Mouse (Mus musculus): ENCODE measurements around the gene Syn2. TPM values are rescaled to one million over a fixed set of nuclear protein-coding genes. Genes with fewer than 3 reads are reported as not detected.

Gene Syn2
- polyA plus RNA-seq, 1 experiment: 0.96 TPM

GRCm38 (mm10) chr6:115212132-115212903 lies 77.6 kb downstream of the Syn2 start:
- Histone ChIP-seq H3K4me3 (replicated peaks) (no peak overlapping the region), H3K27me3 (replicated peaks) (peaks cover 37% of the 10 kb centered on the region), H3K9me3 (peaks cover 9% of the 10 kb centered on the region), H3K36me3 (replicated peaks; ENCODE audit: low read length) (no peaks in the 10 kb centered on the region), H3K4me1 (peaks cover 8% of the 10 kb centered on the region)
- TF ChIP-seq FLI1 (IDR thresholded peaks at IDR 0.05; ENCODE audit: low read length): no peak
- no peak for TF ChIP-seq GATA1 (IDR thresholded peaks at IDR 0.05; ENCODE audit: borderline replicate concordance, low read length)

GRCm38 (mm10) chr6:115213129-115213528 lies 78.4 kb downstream of the Syn2 start:
- no peak overlapping the region for H3K4me3 ChIP-seq (replicated peaks)
- H3K9me3 ChIP-seq: peaks cover 9% of the 10 kb centered on the region
- H3K36me3 ChIP-seq (replicated peaks; ENCODE audit: low read length): no peaks in the 10 kb centered on the region
- peaks cover 8% of the 10 kb centered on the region for H3K4me1 ChIP-seq
- no peak for TF ChIP-seq FLI1 (IDR thresholded peaks at IDR 0.05; ENCODE audit: low read length)
- no peak for TF ChIP-seq GATA1 (IDR thresholded peaks at IDR 0.05; ENCODE audit: borderline replicate concordance, low read length)
- H3K27me3 ChIP-seq (replicated peaks): peaks cover 38% of the 10 kb centered on the region

DNA sequence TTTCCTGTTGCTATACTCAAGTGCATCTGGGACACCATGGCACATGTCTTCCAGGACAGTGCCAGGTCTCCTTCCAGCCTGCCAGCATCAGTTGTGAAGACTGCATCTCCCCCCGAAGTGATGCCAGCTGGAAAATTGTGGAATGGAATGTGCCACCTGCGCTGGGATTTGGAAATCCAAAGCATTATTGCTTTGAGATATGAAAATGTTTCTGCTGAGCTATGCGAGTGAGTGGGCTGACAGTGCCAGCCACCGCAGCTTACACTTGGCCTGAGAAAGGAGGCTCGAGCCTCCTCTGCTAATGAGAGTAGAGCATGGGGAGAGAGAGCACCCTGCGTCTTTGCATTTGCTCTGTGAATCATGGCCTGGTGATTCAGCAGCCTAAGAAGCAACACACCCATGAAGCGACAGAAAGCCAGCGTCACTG lies 86.5 kb downstream of the Syn2 start:
- no peaks in the 10 kb centered on the region for H3K4me1 ChIP-seq

GRCm38 (mm10) chr6:115225519-115225918 lies 90.8 kb downstream of the Syn2 start:
- H3K36me3 ChIP-seq (replicated peaks; ENCODE audit: low read length): no peaks in the 10 kb centered on the region
- TF ChIP-seq GATA1 (IDR thresholded peaks at IDR 0.05; ENCODE audit: borderline replicate concordance, low read length) (no peak), FLI1 (IDR thresholded peaks at IDR 0.05; ENCODE audit: low read length) (no peak)
- no peak overlapping the region for H3K4me3 ChIP-seq (replicated peaks)
- H3K27me3 ChIP-seq (replicated peaks): peaks cover 13% of the 10 kb centered on the region
- no peaks in the 10 kb centered on the region for H3K9me3 ChIP-seq
- H3K4me1 ChIP-seq: peaks cover 10% of the 10 kb centered on the region

More for the DNA sequence above, 86.5 kb downstream of the Syn2 start:
- H3K9me3 ChIP-seq: peaks cover 6% of the 10 kb centered on the region; the same call in 1 of the 2 replicates
- H3K36me3 ChIP-seq (replicated peaks; ENCODE audit: low read length): no peaks in the 10 kb centered on the region
- peaks cover 16% of the 10 kb centered on the region for H3K27me3 ChIP-seq (replicated peaks)
- no peak for TF ChIP-seq FLI1 (IDR thresholded peaks at IDR 0.05; ENCODE audit: low read length)
- no peak for TF ChIP-seq GATA1 (IDR thresholded peaks at IDR 0.05; ENCODE audit: borderline replicate concordance, low read length)
- no peak overlapping the region for H3K4me3 ChIP-seq (replicated peaks)

DNA sequence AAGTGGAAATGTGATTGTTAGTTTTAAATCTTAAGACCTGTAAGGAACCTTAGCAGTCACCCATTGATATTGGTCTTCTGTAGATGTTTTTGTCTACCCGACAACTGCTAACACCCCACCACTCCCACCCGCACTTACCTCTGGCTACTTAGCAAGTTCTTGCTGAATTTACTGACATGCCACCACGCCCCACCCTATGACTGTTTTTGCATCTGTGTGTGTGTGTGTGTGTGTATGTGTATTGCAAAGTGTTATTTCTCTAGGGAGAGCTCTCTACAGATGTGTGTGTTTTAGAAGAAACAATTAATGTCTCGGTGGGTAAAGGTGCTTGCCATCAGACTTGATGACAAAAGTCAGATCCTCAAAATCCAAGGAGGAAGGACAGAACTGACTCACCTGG lies 92.3 kb downstream of the Syn2 start, which contains the start of gene Gm17482:
Gene Gm17482, plus strand, starts transcription at position 301 of the 400 bp plus-strand sequence.
- H3K27me3 ChIP-seq (replicated peaks): peaks cover 5% of the 10 kb centered on the region
- peaks cover 20% of the 10 kb centered on the region for H3K4me1 ChIP-seq
- H3K4me3 ChIP-seq (replicated peaks): no peak within 1 kb of the TSS
- no peaks in the 10 kb centered on the region for H3K9me3 ChIP-seq
- no peaks in the 10 kb centered on the region for H3K36me3 ChIP-seq (replicated peaks; ENCODE audit: low read length)
- TF ChIP-seq GATA1 (IDR thresholded peaks at IDR 0.05; ENCODE audit: borderline replicate concordance, low read length) (no peak), FLI1 (IDR thresholded peaks at IDR 0.05; ENCODE audit: low read length) (no peak)

GRCm38 (mm10) chr6:115227529-115227928 lies 92.8 kb downstream of the Syn2 start:
- Histone ChIP-seq H3K27me3 (replicated peaks) (peaks cover 5% of the 10 kb centered on the region), H3K4me1 (peaks cover 25% of the 10 kb centered on the region), H3K36me3 (replicated peaks; ENCODE audit: low read length) (no peaks in the 10 kb centered on the region), H3K4me3 (replicated peaks) (no peak overlapping the region), H3K9me3 (no peaks in the 10 kb centered on the region)
- TF ChIP-seq FLI1 (IDR thresholded peaks at IDR 0.05; ENCODE audit: low read length): no peak
- no peak for TF ChIP-seq GATA1 (IDR thresholded peaks at IDR 0.05; ENCODE audit: borderline replicate concordance, low read length)

DNA sequence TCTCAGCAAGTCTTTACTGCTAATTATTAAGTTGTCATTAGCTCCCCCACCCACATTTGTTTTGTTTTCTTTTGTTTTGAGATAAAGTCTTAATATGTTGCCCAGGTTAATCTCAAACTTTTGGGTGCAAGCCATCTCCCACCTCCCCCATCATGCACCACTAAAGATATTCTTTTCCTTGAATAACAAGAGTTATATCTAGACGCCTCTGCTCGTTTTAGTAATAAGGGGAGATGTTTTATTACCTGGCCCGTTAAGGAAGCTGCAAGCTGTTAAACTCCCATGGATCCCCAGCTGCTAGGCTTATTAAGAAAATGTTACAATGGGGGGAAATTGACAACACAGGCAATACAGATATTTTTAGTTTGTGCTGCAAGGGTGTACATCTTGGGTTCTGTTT lies 95.9 kb downstream of the Syn2 start:
- H3K4me3 ChIP-seq (replicated peaks): no peak overlapping the region
- no peaks in the 10 kb centered on the region for H3K9me3 ChIP-seq
- no peaks in the 10 kb centered on the region for H3K36me3 ChIP-seq (replicated peaks; ENCODE audit: low read length)
- peaks cover 2% of the 10 kb centered on the region for H3K27me3 ChIP-seq (replicated peaks)
- TF ChIP-seq FLI1 (IDR thresholded peaks at IDR 0.05; ENCODE audit: low read length) (no peak), GATA1 (IDR thresholded peaks at IDR 0.05; ENCODE audit: borderline replicate concordance, low read length) (no peak)
- peaks cover 37% of the 10 kb centered on the region for H3K4me1 ChIP-seq

GRCm38 (mm10) chr6:115231836-115232235 lies 97.1 kb downstream of the Syn2 start:
- H3K9me3 ChIP-seq: no peaks in the 10 kb centered on the region
- H3K4me3 ChIP-seq (replicated peaks): no peak overlapping the region

DNA sequence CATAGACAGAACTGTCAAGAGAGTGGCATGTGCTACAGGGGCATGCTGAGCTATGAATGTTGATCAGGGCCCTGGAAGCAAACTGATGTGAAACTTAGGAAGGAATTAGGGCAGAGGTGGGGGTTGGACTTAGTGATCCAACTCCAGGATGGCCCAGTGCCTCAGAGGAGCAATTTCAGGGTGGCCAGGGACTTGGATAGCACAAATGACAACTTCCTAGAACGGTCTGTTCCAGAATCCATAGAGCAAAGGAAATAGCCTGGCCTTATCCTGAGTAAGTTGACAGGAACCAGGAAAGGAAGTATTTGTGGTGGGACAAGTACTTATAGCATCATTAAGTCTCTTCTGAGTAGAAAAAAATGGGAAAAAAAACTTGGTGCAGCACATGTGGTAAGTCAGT lies 97.9 kb downstream of the Syn2 start:
- TF ChIP-seq GATA1 (IDR thresholded peaks at IDR 0.05; ENCODE audit: borderline replicate concordance, low read length) (no peak), FLI1 (IDR thresholded peaks at IDR 0.05; ENCODE audit: low read length) (no peak)
- Histone ChIP-seq H3K9me3 (no peaks in the 10 kb centered on the region), H3K4me3 (replicated peaks) (peak overlapping the region; percentile 62), H3K36me3 (replicated peaks; ENCODE audit: low read length) (no peaks in the 10 kb centered on the region), H3K27me3 (replicated peaks) (peaks cover 7% of the 10 kb centered on the region), H3K4me1 (peaks cover 36% of the 10 kb centered on the region)

More at GRCm38 (mm10) chr6:115231836-115232235, 97.1 kb downstream of the Syn2 start:
- Histone ChIP-seq H3K4me1 (peaks cover 41% of the 10 kb centered on the region), H3K27me3 (replicated peaks) (peaks cover 2% of the 10 kb centered on the region), H3K36me3 (replicated peaks; ENCODE audit: low read length) (no peaks in the 10 kb centered on the region)
- TF ChIP-seq GATA1 (IDR thresholded peaks at IDR 0.05; ENCODE audit: borderline replicate concordance, low read length) (no peak), FLI1 (IDR thresholded peaks at IDR 0.05; ENCODE audit: low read length) (no peak)

Data from megakaryocyte, embryonic 14.5 days (primary cell).